Mouse (Mus musculus) kidney, postnatal 0 days (tissue): Measurements from ENCODE around the gene Nfya. TPM values are rescaled to one million over a fixed set of nuclear protein-coding genes. Genes with fewer than 3 reads are reported as not detected.
"Not testable (repeated sequence)": the region's sequence is repeated elsewhere in the genome, so short reads cannot be mapped to it uniquely, and the experiment has no call there.

ENCODE experiments used
- ATAC-seq: fragments of 200-750 bp; cut with Nextera tagmentation; replicated peaks from 2 replicates; pipeline ENCODE4 v1.8.0; 2017; ENCODE audit warnings: low read depth, moderate number of reproducible peaks, moderate TSS enrichment, moderate library complexity; ENCODE audit not compliant: low FRiP score
- DNase-seq: peaks from one replicate; pipeline ENCODE4 v3.0.0-alpha.2; 2016; ENCODE audit warnings: low spot score
- H3K27ac ChIP-seq: fragments of 300-500 bp; sonication (generic); 2 replicates; pipeline ENCODE4 v1.5.1; 2014; ENCODE audit warnings: mild to moderate bottlenecking
- H3K27me3 ChIP-seq: fragments of 300-500 bp; sonication (generic); 2 replicates; pipeline ENCODE4 v1.6.1; 2014; ENCODE audit warnings: low read length, mixed read lengths; ENCODE audit not compliant: insufficient read depth
- H3K36me3 ChIP-seq: fragments of 300-500 bp; sonication (generic); 2 replicates; pipeline ENCODE4 v1.6.1; 2014; ENCODE audit warnings: low read length, mixed read lengths; ENCODE audit not compliant: insufficient read depth
- H3K4me1 ChIP-seq: fragments of 300-500 bp; sonication (generic); replicated peaks from 2 replicates; pipeline ENCODE4 v1.6.1; 2014; ENCODE audit warnings: antibody characterized with exemption, low read length, mixed read lengths; ENCODE audit not compliant: insufficient read depth
- H3K4me2 ChIP-seq: fragments of 300-500 bp; sonication (generic); 2 replicates; pipeline ENCODE4 v1.6.1; 2014; ENCODE audit warnings: mild to moderate bottlenecking, low read length, moderate library complexity, mixed read lengths
- H3K4me3 ChIP-seq: fragments of 300-500 bp; sonication (generic); replicated peaks from 2 replicates; pipeline ENCODE4 v1.5.1; 2014; ENCODE audit warnings: low read depth, low read length
- H3K9ac ChIP-seq: fragments of 300-500 bp; sonication (generic); 2 replicates; pipeline ENCODE4 v1.6.1; 2014; ENCODE audit warnings: low read depth, low read length
- H3K9me3 ChIP-seq: fragments of 300-500 bp; sonication (generic); replicated peaks from 2 replicates; pipeline ENCODE4 v1.6.1; 2016; ENCODE audit warnings: low read length, inconsistent platforms, mixed read lengths
- CTCF ChIP-seq: IDR thresholded peaks from 2 replicates; pipeline ENCODE4 v1.5.1; 2016; ENCODE audit warnings: antibody characterized with exemption, low read depth, mild to moderate bottlenecking, moderate library complexity
- WGBS: fragments of 180-500 bp; shearing (Covaris S2); extraction: QIAGEN DNeasy Blood & Tissue Kit; methylation state at CpG from one replicate; pipeline ENCODE4 v1.1.7; 2014; 5-methylcytosine and 5-hydroxymethylcytosine counted together
- polyA plus RNA-seq: library from polyadenylated mRNA; unstranded; fragments of >200 nt; fragmentation: Nextera tagmentation; extraction: Ambion mirVana; gene quantifications from 2 replicates; pipeline ENCODE4 v1.2.1, GENCODE M21; 2015

The Nfya gene
- polyA plus RNA-seq, 1 experiment from 2014 or later: 8.1 TPM

DNA sequence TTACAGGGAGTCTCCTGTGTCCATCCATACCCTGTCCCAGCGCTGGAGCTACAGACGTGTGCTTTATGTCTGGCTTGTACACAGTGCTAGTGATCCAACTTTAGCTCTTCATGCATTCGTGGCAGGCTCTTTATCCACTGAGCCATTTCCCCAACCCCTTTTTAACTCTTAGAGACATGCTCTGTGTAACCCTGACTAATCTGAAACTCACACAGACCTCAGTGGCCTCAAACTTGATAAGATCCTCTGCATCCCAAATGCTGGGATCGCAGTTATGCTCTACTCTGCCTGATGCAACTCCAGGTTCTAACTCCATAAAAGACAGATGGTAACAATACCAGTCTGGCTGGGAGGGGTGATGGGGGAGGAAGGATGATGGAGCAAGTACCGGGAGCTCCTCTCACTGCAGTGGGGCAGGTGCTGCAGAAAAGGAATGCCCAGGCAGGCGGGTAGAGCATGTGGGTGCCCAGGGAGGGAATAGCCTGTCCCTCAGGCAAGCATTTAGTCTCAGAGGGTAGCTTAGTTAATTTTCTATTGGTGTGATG is 46.2 kb downstream of the Nfya start:
- WGBS: 68% methylated on average over 6 of the region's 6 CpGs
- TF ChIP-seq CTCF: no peak
- H3K36me3 ChIP-seq: no peaks in the 10 kb centered on the region

DNA sequence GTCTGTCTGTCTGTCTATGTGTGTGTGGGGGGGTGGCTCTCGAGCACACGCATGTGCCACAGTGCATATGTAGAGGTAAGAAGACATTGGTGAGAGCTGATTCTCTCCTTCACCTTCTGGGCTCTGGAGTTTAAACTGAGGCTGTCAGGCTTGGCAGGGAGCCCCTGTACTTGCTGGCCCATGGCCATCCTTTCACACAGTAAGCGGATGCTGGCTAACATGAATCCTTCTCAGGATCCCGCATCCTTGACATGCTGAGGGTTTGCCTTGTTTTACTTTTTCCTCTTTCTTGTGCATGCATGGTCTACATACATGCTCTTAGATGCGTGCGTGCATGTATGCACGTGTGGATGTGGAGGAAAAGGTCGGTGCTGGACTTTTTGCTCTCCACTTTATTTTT is 46.7 kb downstream of the Nfya start:
- H3K4me2 ChIP-seq: no peak overlapping the region
- no peaks in the 10 kb centered on the region for H3K4me1 ChIP-seq
- no peak overlapping the region for H3K4me3 ChIP-seq
- ATAC-seq (no peak), DNase-seq (no peak)
- WGBS: 76% methylated on average over 8 of the region's 8 CpGs
- no peak for TF ChIP-seq CTCF
- no peaks in the 10 kb centered on the region for H3K36me3 ChIP-seq
- no peaks in the 10 kb centered on the region for H3K27me3 ChIP-seq
- H3K9me3 ChIP-seq: no peaks in the 10 kb centered on the region
- H3K27ac ChIP-seq: no peak overlapping the region
- no peak overlapping the region for H3K9ac ChIP-seq

More for the DNA sequence above, 46.2 kb downstream of the Nfya start:
- no peak overlapping the region for H3K9ac ChIP-seq
- no peak overlapping the region for H3K4me2 ChIP-seq
- H3K4me3 ChIP-seq: no peak overlapping the region
- H3K9me3 ChIP-seq: no peaks in the 10 kb centered on the region
- no peaks in the 10 kb centered on the region for H3K27me3 ChIP-seq
- H3K4me1 ChIP-seq: no peaks in the 10 kb centered on the region
- H3K27ac ChIP-seq: no peak overlapping the region
- no peak for DNase-seq
- ATAC-seq: no peak

DNA sequence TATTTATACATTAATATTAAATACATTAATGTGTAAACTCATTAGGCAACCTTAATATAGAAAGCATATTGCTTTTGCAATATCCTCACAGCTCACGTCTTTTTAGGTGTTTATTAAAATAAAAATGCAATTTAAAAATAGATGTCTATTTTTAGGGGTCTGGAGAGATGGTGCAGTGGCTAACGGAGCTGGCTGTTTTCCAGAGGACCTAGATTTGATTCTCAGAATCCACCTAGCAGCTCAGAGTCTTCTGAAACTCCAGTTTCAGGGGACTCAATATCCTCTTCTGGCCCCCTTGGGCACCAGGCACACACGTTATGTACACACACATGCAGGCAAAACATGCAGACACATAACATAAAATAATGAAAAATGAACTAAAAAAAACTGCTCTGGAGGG is 47.4 kb downstream of the Nfya start:
- TF ChIP-seq CTCF: no peak
- Histone ChIP-seq H3K9ac (no peak overlapping the region), H3K27me3 (no peaks in the 10 kb centered on the region), H3K4me1 (no peaks in the 10 kb centered on the region), H3K4me2 (no peak overlapping the region), H3K36me3 (no peaks in the 10 kb centered on the region), H3K9me3 (no peaks in the 10 kb centered on the region), H3K4me3 (no peak overlapping the region), H3K27ac (no peak overlapping the region)
- DNase-seq (no peak), ATAC-seq (no peak)
- WGBS: 64% methylated on average over 3 of the region's 3 CpGs

- WGBS: 70% methylated on average over 4 of the region's 4 CpGs
- TF ChIP-seq CTCF: no peak
- DNase-seq (no peak), ATAC-seq (no peak)
- Histone ChIP-seq H3K9ac (no peak overlapping the region), H3K27me3 (no peaks in the 10 kb centered on the region), H3K4me3 (no peak overlapping the region), H3K27ac (no peak overlapping the region), H3K36me3 (no peaks in the 10 kb centered on the region), H3K4me1 (no peaks in the 10 kb centered on the region), H3K4me2 (no peak overlapping the region), H3K9me3 (no peaks in the 10 kb centered on the region)
Measured at GRCm38 (mm10) chr17:48360462-48360861, 49.2 kb downstream of the Nfya start.

DNA sequence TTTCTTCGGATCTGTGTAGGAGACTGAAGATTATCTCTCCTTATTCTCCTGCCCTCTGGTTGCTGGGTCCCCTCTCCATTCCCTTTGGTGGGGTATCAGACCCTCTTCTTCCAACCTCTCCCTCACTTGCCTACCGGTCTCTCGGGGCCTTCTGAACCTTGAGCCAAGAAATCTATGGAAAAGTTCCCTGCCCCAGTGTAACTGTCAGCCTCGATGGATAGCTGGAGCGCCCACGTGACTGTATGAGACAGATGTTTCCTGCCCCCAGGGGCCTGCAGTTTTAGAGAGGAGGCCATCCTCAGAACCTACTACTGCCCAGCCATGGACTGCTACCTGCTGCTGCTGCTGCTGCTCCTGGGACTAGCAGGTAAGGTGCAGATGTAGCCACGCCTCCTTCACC is 50.1 kb downstream of the Nfya start, which contains the start of gene Treml1:
Gene Treml1 (plus strand): TSS at position 301 of the 400 bp plus-strand sequence.
- WGBS: 68% methylated on average over 7 of the region's 7 CpGs

GRCm38 (mm10) chr17:48357892-48358291 is 51.8 kb downstream of the Nfya start:
- Histone ChIP-seq H3K27me3 (no peaks in the 10 kb centered on the region), H3K4me2 (no peak overlapping the region), H3K4me1 (no peaks in the 10 kb centered on the region), H3K36me3 (no peaks in the 10 kb centered on the region), H3K4me3 (no peak overlapping the region), H3K9ac (no peak overlapping the region), H3K9me3 (no peaks in the 10 kb centered on the region), H3K27ac (no peak overlapping the region)
- DNase-seq: no peak
- no peak for ATAC-seq
- no peak for TF ChIP-seq CTCF
- WGBS: 57% methylated on average over 2 of the region's 2 CpGs

More for the DNA sequence above, 50.1 kb downstream of the Nfya start, which contains the start of gene Treml1:
- no peak within 1 kb of the TSS for H3K4me3 ChIP-seq
- H3K4me1 ChIP-seq: no peaks in the 10 kb centered on the region
- H3K9me3 ChIP-seq: no peaks in the 10 kb centered on the region
- no peaks in the 10 kb centered on the region for H3K27me3 ChIP-seq
- H3K27ac ChIP-seq: no peak within 1 kb of the TSS
- H3K9ac ChIP-seq: no peak within 1 kb of the TSS
- no peaks in the 10 kb centered on the region for H3K36me3 ChIP-seq
- DNase-seq (no peak), ATAC-seq (no peak)
- no peak for TF ChIP-seq CTCF
- H3K4me2 ChIP-seq: no peak within 1 kb of the TSS

- H3K9me3 ChIP-seq: no peaks in the 10 kb centered on the region
- no peaks in the 10 kb centered on the region for H3K36me3 ChIP-seq
- WGBS: 89% methylated on average over 3 of the region's 3 CpGs
- no peaks in the 10 kb centered on the region for H3K4me1 ChIP-seq
- TF ChIP-seq CTCF: no peak
- H3K27ac ChIP-seq: no peak overlapping the region
- H3K9ac ChIP-seq: no peak overlapping the region
- DNase-seq (no peak), ATAC-seq (no peak)
- H3K4me3 ChIP-seq: no peak overlapping the region
- H3K4me2 ChIP-seq: no peak overlapping the region
- H3K27me3 ChIP-seq: no peaks in the 10 kb centered on the region
Measured at GRCm38 (mm10) chr17:48355822-48356221, 53.9 kb downstream of the Nfya start.

DNA sequence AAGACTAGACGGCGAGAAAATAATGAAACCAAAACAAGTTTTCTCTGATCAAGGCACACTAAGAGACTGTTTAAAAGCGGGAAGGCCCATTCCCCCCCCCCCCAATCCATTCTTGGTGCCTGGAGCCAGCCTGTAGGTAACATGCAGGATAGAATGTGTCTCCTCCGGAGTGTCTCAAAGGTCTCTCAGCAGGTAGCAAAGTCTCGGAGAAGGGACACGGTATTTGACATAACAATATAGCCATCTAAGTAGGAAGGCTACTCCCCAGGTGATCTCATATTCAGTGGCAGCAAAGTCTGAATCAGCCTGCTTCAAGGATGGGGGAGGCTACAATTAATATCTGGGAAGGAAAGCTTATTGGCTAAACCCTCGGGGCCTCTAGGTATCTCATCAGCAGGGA is 56.7 kb downstream of the Nfya start:
- H3K27me3 ChIP-seq, ATAC-seq, DNase-seq, H3K27ac ChIP-seq, H3K9me3 ChIP-seq, H3K9ac ChIP-seq, H3K4me3 ChIP-seq, H3K4me2 ChIP-seq, H3K36me3 ChIP-seq, H3K4me1 ChIP-seq: not testable (repeated sequence)
- 80% methylated on average over 7 of the region's 7 CpGs for WGBS
